Mouse (Mus musculus): ENCODE results near the gene Gatad2a. TPM values are rescaled to one million over a fixed set of nuclear protein-coding genes. Genes with fewer than 3 reads are reported as not detected.

Gatad2a gene
- polyA plus RNA-seq, 1 experiment from 2014 or later: 48.7 TPM

DNA sequence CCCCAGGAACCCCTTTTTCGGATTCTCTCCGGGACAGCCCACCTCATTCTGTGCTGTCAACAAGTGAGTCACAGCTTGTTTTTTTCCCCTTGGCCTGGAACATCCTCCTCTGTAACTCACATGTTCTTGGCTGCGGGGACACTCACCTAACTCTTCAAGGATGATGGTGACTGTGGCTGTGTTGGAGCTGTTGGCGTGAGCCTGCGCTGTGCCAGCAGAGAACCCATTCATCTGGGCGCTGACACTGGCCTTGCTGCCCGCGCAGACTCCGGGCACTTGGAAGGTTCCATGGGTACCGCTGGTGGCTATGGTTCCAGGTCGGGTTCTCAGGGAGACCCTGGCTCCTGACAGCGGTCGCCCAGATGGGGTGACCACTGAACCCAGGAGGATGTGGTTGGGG, 112.0 kb downstream of the Gatad2a start:
- no peak for DNase-seq (ENCODE audit: low spot score)
- H3K36me3 ChIP-seq: no peaks in the 10 kb centered on the region
- peaks cover 62% of the 10 kb centered on the region for H3K4me1 ChIP-seq
- no peak overlapping the region for H3K27ac ChIP-seq (replicated peaks)
- no peaks in the 10 kb centered on the region for H3K9me3 ChIP-seq (replicated peaks)
- 54% methylated on average over 13 of the region's 13 CpGs for WGBS
- no peak overlapping the region for H3K4me3 ChIP-seq
- peaks cover 100% of the 10 kb centered on the region for H3K27me3 ChIP-seq (ENCODE audit: low read depth, poor library complexity, severe bottlenecking)

- DNase-seq (ENCODE audit: low spot score): no peak
- no peak overlapping the region for H3K27ac ChIP-seq (replicated peaks)
- peak overlapping the region; percentile 49 for H3K4me3 ChIP-seq
- WGBS: 12% methylated on average over 52 of the region's 52 CpGs
- H3K36me3 ChIP-seq: no peaks in the 10 kb centered on the region
- peaks cover 100% of the 10 kb centered on the region for H3K27me3 ChIP-seq (ENCODE audit: low read depth, poor library complexity, severe bottlenecking)
- H3K9me3 ChIP-seq (replicated peaks): no peaks in the 10 kb centered on the region
- H3K4me1 ChIP-seq: peaks cover 51% of the 10 kb centered on the region
Measured at GRCm38 (mm10) chr8:69882833-69883600, 113.2 kb downstream of the Gatad2a start.

DNA sequence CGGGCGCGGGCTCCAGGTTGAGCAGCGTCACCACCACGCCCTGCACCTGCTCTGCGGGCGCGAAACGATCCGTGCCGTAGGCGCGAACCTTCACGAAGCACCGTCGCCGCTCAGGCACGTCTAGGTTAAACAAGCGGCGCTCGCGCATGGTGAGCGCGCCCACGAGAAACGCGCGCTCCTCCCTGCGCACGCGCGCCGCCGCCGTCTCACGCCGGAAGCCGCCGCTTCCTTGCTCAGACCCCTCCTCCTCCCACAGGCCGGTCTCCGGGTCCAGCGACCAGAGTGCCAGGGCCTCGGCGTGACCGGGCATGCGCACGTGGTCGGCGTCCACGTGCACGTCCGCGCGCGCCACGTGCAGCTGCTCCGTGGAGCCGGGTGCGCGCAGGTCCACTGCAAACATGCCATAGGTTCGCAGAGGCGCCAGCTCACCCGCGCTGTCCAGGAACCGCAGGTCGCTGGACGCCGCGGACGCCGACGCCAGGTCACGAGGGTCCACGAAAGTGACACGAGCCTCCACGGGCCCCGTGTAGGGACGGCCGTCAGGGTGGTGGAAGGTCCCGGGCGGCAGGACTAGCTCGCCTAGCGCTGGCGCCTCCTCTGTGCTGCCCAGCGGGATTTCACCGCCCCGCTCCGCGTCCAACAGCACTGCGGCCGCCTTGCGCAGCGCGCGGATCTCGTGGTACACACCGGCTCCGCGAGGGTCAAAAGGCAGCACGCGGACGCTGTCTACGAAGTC, 114.0 kb downstream of the Gatad2a start:
- Histone ChIP-seq H3K36me3 (no peaks in the 10 kb centered on the region), H3K4me3 (peak overlapping the region; percentile 49), H3K4me1 (peaks cover 43% of the 10 kb centered on the region), H3K27ac (replicated peaks) (peak overlapping the region; percentile 23; the same call in 1 of the 2 replicates), H3K27me3 (ENCODE audit: low read depth, poor library complexity, severe bottlenecking) (peaks cover 100% of the 10 kb centered on the region), H3K9me3 (replicated peaks) (no peaks in the 10 kb centered on the region)
- DNase-seq (ENCODE audit: low spot score): peak; percentile 57
- WGBS: 5% methylated on average over 103 of the region's 103 CpGs

DNA sequence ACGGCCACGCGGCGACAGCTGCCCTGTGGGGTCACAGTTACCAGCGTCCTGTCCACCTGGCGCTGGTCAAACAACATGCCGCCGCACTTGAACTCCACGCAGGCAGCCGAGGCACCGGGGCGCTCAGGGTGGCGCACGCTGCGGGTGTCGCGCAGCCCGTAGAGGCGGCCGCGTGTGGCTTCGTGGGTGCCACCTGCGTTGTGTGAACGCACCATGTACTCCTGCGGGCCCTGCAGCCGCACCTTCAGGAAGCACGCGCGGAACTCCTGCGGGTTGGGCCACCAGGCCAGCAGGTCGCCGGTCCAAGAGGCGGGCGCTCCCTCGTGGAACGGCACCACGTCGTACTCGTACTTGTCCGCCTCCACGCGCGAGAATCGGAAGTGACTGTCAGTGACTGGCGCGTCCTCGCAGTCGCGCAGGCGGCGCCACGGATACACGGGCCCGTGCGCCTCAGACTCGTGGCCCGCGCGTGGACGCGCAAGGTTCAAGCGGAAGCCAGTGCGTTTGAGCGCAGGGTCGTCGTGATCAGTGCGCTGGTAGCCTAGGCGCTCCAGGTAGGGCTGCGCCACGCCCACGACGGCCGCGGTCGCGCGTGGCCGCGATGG, 114.8 kb downstream of the Gatad2a start:
- no peak overlapping the region for H3K27ac ChIP-seq (replicated peaks)
- 20% methylated on average over 79 of the region's 79 CpGs for WGBS

DNA sequence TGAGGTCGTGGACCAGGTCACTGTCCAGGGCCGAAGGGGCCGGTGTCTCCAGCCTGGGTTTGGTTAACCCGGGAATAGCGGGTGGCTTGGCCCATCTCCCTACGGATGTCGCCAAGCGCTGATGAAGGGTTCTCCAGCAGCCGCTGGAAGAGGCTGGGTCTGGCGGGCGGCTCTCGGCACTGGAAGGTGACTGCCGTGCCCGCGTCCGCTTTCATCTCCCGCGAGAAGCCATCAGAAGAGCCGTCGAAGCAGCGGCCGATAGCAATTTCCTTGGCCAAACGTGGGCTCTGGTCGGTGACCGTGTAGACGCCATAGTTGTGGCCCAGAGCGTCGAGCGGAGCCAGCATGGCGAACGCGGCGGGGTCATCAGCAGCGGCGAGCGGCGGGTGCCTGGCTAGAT, 115.3 kb downstream of the Gatad2a start:
- DNase-seq (ENCODE audit: low spot score): no peak
- H3K27ac ChIP-seq (replicated peaks): no peak overlapping the region
- H3K27me3 ChIP-seq (ENCODE audit: low read depth, poor library complexity, severe bottlenecking): peaks cover 100% of the 10 kb centered on the region
- 11% methylated on average over 37 of the region's 37 CpGs for WGBS
- no peaks in the 10 kb centered on the region for H3K9me3 ChIP-seq (replicated peaks)
- no peaks in the 10 kb centered on the region for H3K36me3 ChIP-seq
- peaks cover 29% of the 10 kb centered on the region for H3K4me1 ChIP-seq
- peak overlapping the region; percentile 49 for H3K4me3 ChIP-seq

More for the DNA sequence above, 114.8 kb downstream of the Gatad2a start:
- Histone ChIP-seq H3K4me3 (peak overlapping the region; percentile 49), H3K27me3 (ENCODE audit: low read depth, poor library complexity, severe bottlenecking) (peaks cover 100% of the 10 kb centered on the region), H3K36me3 (no peaks in the 10 kb centered on the region), H3K9me3 (replicated peaks) (no peaks in the 10 kb centered on the region), H3K4me1 (peaks cover 35% of the 10 kb centered on the region)
- DNase-seq (ENCODE audit: low spot score): no peak

GRCm38 (mm10) chr8:69879678-69880077, 116.5 kb downstream of the Gatad2a start:
- 62% methylated on average over 8 of the region's 8 CpGs for WGBS
- Histone ChIP-seq H3K4me3 (no peak overlapping the region), H3K4me1 (peaks cover 30% of the 10 kb centered on the region), H3K9me3 (replicated peaks) (no peaks in the 10 kb centered on the region), H3K27ac (replicated peaks) (no peak overlapping the region), H3K27me3 (ENCODE audit: low read depth, poor library complexity, severe bottlenecking) (peaks cover 99% of the 10 kb centered on the region), H3K36me3 (no peaks in the 10 kb centered on the region)
- no peak for DNase-seq (ENCODE audit: low spot score)

DNA sequence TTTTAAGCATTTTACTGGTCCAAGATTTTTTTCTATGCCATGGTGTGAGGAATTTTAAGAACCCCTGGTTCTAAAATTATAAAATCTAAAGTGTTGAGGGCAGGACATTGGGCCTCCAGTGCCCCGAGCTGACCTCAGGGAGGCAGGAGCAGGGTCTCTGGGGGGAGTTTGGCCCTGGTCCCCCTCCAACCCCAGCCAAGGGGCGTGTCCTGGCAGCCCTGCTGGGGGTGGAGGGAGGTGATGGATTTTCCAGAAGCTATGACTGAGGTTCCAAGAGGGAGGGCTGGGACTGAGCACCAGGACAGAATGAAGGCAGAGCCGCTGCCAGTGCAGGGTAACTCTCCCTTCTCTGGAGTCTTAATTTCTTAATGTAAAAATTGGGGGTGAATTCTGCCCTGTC, 118.2 kb downstream of the Gatad2a start:
- DNase-seq (ENCODE audit: low spot score): no peak
- Histone ChIP-seq H3K4me3 (no peak overlapping the region), H3K9me3 (replicated peaks) (no peaks in the 10 kb centered on the region), H3K27me3 (ENCODE audit: low read depth, poor library complexity, severe bottlenecking) (peaks cover 85% of the 10 kb centered on the region), H3K36me3 (peaks cover 1% of the 10 kb centered on the region; the same call in 1 of the 2 replicates), H3K4me1 (peaks cover 28% of the 10 kb centered on the region), H3K27ac (replicated peaks) (no peak overlapping the region)
- WGBS: 64% methylated on average over 3 of the region's 3 CpGs

GRCm38 (mm10) chr8:69877396-69877795, 118.8 kb downstream of the Gatad2a start:
- Histone ChIP-seq H3K4me3 (no peak overlapping the region), H3K9me3 (replicated peaks) (no peaks in the 10 kb centered on the region), H3K36me3 (peaks cover 6% of the 10 kb centered on the region), H3K4me1 (peaks cover 23% of the 10 kb centered on the region), H3K27ac (replicated peaks) (no peak overlapping the region), H3K27me3 (ENCODE audit: low read depth, poor library complexity, severe bottlenecking) (peaks cover 79% of the 10 kb centered on the region)
- no peak for DNase-seq (ENCODE audit: low spot score)
- 90% methylated on average over 4 of the region's 4 CpGs for WGBS

DNA sequence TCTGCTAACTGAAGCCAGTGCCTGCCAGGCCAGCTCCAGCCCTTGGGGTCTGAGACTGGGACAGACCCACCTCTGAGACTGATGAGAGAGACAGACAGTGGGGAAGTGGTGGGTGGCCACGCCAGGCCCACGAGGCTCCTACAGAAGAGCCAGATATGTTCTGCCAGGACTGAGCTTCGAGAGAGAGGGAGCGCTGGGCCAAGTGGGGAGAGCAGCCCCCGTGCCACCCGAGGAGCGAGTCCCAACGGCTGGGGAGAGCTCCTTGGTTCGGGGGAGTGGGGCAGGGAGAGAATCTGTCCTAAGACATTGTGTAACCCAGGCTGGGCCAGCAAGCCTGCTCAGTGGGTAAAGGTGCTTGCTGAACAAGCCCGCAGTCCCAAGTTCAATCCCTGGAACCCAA, 119.2 kb downstream of the Gatad2a start:
- Histone ChIP-seq H3K27me3 (ENCODE audit: low read depth, poor library complexity, severe bottlenecking) (peaks cover 75% of the 10 kb centered on the region), H3K9me3 (replicated peaks) (no peaks in the 10 kb centered on the region), H3K4me1 (peaks cover 19% of the 10 kb centered on the region), H3K36me3 (peaks cover 11% of the 10 kb centered on the region), H3K27ac (replicated peaks) (no peak overlapping the region), H3K4me3 (no peak overlapping the region)
- 83% methylated on average over 10 of the region's 10 CpGs for WGBS
- no peak for DNase-seq (ENCODE audit: low spot score)

DNA sequence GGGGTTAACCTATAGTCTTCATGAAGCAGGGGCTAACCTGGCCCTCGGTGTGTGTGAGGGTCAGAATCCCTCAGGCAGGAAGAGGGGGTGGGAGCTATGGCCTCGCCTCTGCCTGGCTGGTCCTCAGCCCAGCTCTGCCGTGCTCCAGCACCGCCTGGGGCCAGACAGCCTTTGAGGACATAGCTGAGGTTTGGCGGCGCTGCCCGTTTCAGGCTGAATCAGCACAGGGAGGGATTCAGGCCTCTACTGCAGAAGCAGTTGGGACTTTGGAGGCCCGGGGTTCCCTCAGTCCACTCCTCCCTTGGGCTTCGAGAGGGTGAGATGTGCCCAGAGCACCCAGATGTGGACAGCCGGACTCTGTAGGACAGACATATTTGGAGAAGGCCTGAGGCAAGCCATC, 120.1 kb downstream of the Gatad2a start:
- WGBS: 48% methylated on average over 10 of the region's 10 CpGs
- Histone ChIP-seq H3K27ac (replicated peaks) (no peak overlapping the region), H3K36me3 (peaks cover 19% of the 10 kb centered on the region), H3K27me3 (ENCODE audit: low read depth, poor library complexity, severe bottlenecking) (peaks cover 66% of the 10 kb centered on the region), H3K9me3 (replicated peaks) (no peaks in the 10 kb centered on the region), H3K4me1 (peaks cover 10% of the 10 kb centered on the region; the same call in 1 of the 2 replicates), H3K4me3 (no peak overlapping the region)
- no peak for DNase-seq (ENCODE audit: low spot score)

- 84% methylated on average over 13 of the region's 13 CpGs for WGBS
- DNase-seq (ENCODE audit: low spot score): no peak
- H3K36me3 ChIP-seq: peaks cover 33% of the 10 kb centered on the region
- H3K27me3 ChIP-seq (ENCODE audit: low read depth, poor library complexity, severe bottlenecking): peaks cover 52% of the 10 kb centered on the region
- no peaks in the 10 kb centered on the region for H3K9me3 ChIP-seq (replicated peaks)
- H3K27ac ChIP-seq (replicated peaks): no peak overlapping the region
- no peak overlapping the region for H3K4me3 ChIP-seq
- H3K4me1 ChIP-seq: peaks cover 3% of the 10 kb centered on the region; the same call in 1 of the 2 replicates
Measured at GRCm38 (mm10) chr8:69874654-69875053, 121.5 kb downstream of the Gatad2a start.

- no peak overlapping the region for H3K4me3 ChIP-seq
- peak; percentile 67 for DNase-seq (ENCODE audit: low spot score)
- H3K4me1 ChIP-seq: peaks cover 3% of the 10 kb centered on the region; the same call in 1 of the 2 replicates
- WGBS: 14% methylated on average over 9 of the region's 9 CpGs
- peaks cover 33% of the 10 kb centered on the region for H3K36me3 ChIP-seq
- H3K27me3 ChIP-seq (ENCODE audit: low read depth, poor library complexity, severe bottlenecking): peaks cover 47% of the 10 kb centered on the region
- H3K9me3 ChIP-seq (replicated peaks): no peaks in the 10 kb centered on the region
- no peak overlapping the region for H3K27ac ChIP-seq (replicated peaks)
Measured at GRCm38 (mm10) chr8:69874155-69874554, 122.0 kb downstream of the Gatad2a start.

Measured in midbrain, embryonic 10.5 days (tissue).